Mouse (Mus musculus) embryonic facial prominence, embryonic 10.5 days (tissue): ENCODE results near the gene Napsa. TPM values are rescaled to one million over a fixed set of nuclear protein-coding genes. Genes with fewer than 3 reads are reported as not detected.

ENCODE experiments used
- DNase-seq: peaks from one replicate; pipeline ENCODE4 v3.0.0-alpha.2; 2017; ENCODE audit warnings: low spot score
- H3K27ac ChIP-seq: fragments of 300-500 bp; sonication (generic); replicated peaks from 2 replicates; pipeline ENCODE4 v1.5.1; 2016; ENCODE audit warnings: mild to moderate bottlenecking
- H3K27me3 ChIP-seq: fragments of 300-500 bp; sonication (generic); replicated peaks from 2 replicates; pipeline ENCODE4 v1.6.1; 2016; ENCODE audit warnings: low read depth, mild to moderate bottlenecking; ENCODE audit not compliant: poor library complexity, severe bottlenecking
- H3K36me3 ChIP-seq: fragments of 300-500 bp; sonication (generic); replicated peaks from 2 replicates; pipeline ENCODE4 v1.6.1; 2016; ENCODE audit warnings: mild to moderate bottlenecking, moderate library complexity
- H3K4me1 ChIP-seq: fragments of 300-500 bp; sonication (generic); 2 replicates; pipeline ENCODE4 v1.6.1; 2016
- H3K4me3 ChIP-seq: fragments of 300-500 bp; sonication (generic); 2 replicates; pipeline ENCODE4 v1.5.1; 2016; ENCODE audit warnings: mild to moderate bottlenecking, moderate library complexity
- H3K9me3 ChIP-seq: fragments of 300-500 bp; sonication (generic); 2 replicates; pipeline ENCODE4 v1.6.1; 2016; ENCODE audit warnings: mild to moderate bottlenecking
- WGBS: fragments of 180-500 bp; shearing (Covaris S2); methylation state at CpG from one replicate; pipeline ENCODE4 v1.1.7; 2016; 5-methylcytosine and 5-hydroxymethylcytosine counted together
- microRNA-seq: library from miRNA; unstranded; fragments of <30 nt; microRNA quantifications from one replicate; pipeline ENCODE4, GENCODE M21; 2017
- polyA plus RNA-seq: library from polyadenylated mRNA; unstranded; fragments of >200 nt; fragmentation: Nextera tagmentation; extraction: Ambion mirVana; gene quantifications from 2 replicates; pipeline ENCODE4 v1.2.1, GENCODE M21; 2016

The Napsa gene
- polyA plus RNA-seq, 1 experiment from 2014 or later, result 0.88 TPM

GRCm38 (mm10) chr7:44626966-44627365, 54.8 kb downstream of the Napsa start:
- WGBS, result 86% methylated on average over 13 of the region's 13 CpGs

GRCm38 (mm10) chr7:44628402-44629034, 56.3 kb downstream of the Napsa start:
- DNase-seq, result no peak
- 80% methylated on average over 15 of the region's 15 CpGs for WGBS
- Histone ChIP-seq H3K36me3 (no peaks in the 10 kb centered on the region), H3K27me3 (peaks cover 23% of the 10 kb centered on the region), H3K4me1 (peaks cover 6% of the 10 kb centered on the region), H3K27ac (no peak overlapping the region), H3K4me3 (no peak overlapping the region), H3K9me3 (no peaks in the 10 kb centered on the region)

More at GRCm38 (mm10) chr7:44626966-44627365, 54.8 kb downstream of the Napsa start:
- Histone ChIP-seq H3K27ac (no peak overlapping the region), H3K4me3 (no peak overlapping the region), H3K4me1 (peaks cover 6% of the 10 kb centered on the region), H3K36me3 (no peaks in the 10 kb centered on the region), H3K9me3 (no peaks in the 10 kb centered on the region; the same call in 1 of the 2 replicates), H3K27me3 (0 out of 2 replicates have a peak, but pooled peaks cover 8% of the 10 kb centered on the region)
- no peak for DNase-seq

- no peak for DNase-seq
- Histone ChIP-seq H3K27ac (no peak overlapping the region), H3K9me3 (no peaks in the 10 kb centered on the region), H3K4me3 (no peak overlapping the region), H3K4me1 (no peaks in the 10 kb centered on the region), H3K36me3 (no peaks in the 10 kb centered on the region), H3K27me3 (peaks cover 40% of the 10 kb centered on the region)
- whole genome bisulfite sequencing, result 78% methylated on average over 13 of the region's 13 CpGs
These were observed 58.3 kb downstream of the Napsa start for GRCm38 (mm10) chr7:44630437-44630836.

- no peak overlapping the region for H3K27ac ChIP-seq
- H3K9me3 ChIP-seq, result 0 out of 2 replicates have a peak, but pooled peaks cover 6% of the 10 kb centered on the region
- H3K27me3 ChIP-seq, result peaks cover 60% of the 10 kb centered on the region
- no peak overlapping the region for H3K4me3 ChIP-seq
- WGBS, result 29% methylated on average over 13 of the region's 13 CpGs
- DNase-seq, result no peak
- no peaks in the 10 kb centered on the region for H3K4me1 ChIP-seq
- H3K36me3 ChIP-seq, result no peaks in the 10 kb centered on the region
These were observed 60.5 kb downstream of the Napsa start for GRCm38 (mm10) chr7:44632676-44633075.

- WGBS, result 13% methylated on average over 15 of the region's 15 CpGs
- Histone ChIP-seq H3K27ac (no peak overlapping the region), H3K9me3 (0 out of 2 replicates have a peak, but pooled peaks cover 6% of the 10 kb centered on the region), H3K27me3 (peaks cover 66% of the 10 kb centered on the region), H3K36me3 (no peaks in the 10 kb centered on the region), H3K4me1 (no peaks in the 10 kb centered on the region), H3K4me3 (no peak overlapping the region)
- DNase-seq, result peak; percentile 41
These were observed 61.2 kb downstream of the Napsa start for GRCm38 (mm10) chr7:44633407-44633806.

Small RNA genes within 50 kb of the gene (microRNA-seq; reads per million reads assigned to microRNA genes)
- gene Mir7053, result not detected

Other genes starting within 250 kb of the Napsa start
- 1.8 and 2.4 TPM in 2 replicates for gene Syt3, start 188.3 kb upstream of the Napsa start, polyA plus RNA-seq
- gene 1700008O03Rik, start 186.6 kb upstream of the Napsa start, polyA plus RNA-seq, result 1.1 and 1.9 TPM in 2 replicates
- gene Lrrc4b, start 143.4 kb upstream of the Napsa start, polyA plus RNA-seq, result 0.68 and 1.1 TPM in 2 replicates
- gene Aspdh, start 107.0 kb upstream of the Napsa start, polyA plus RNA-seq, result 0.64 TPM in 1 of 2 replicates, not detected in the other
- gene Josd2, start 104.4 kb upstream of the Napsa start, polyA plus RNA-seq, result 80.3 and 85.1 TPM in 2 replicates
- gene Emc10, start 75.9 kb upstream of the Napsa start, polyA plus RNA-seq, result 82.7 and 85.8 TPM in 2 replicates
- gene Fam71e1, start 75.8 kb upstream of the Napsa start, polyA plus RNA-seq, result 13.5 and 14.4 TPM in 2 replicates
- 0.04 and 0.08 TPM in 2 replicates for gene Mybpc2, start 47.7 kb upstream of the Napsa start, polyA plus RNA-seq
- gene Spib, start 40.3 kb upstream of the Napsa start, polyA plus RNA-seq, result not detected in 2 replicates
- 164 and 171 TPM in 2 replicates for gene Pold1, start 23.5 kb upstream of the Napsa start, polyA plus RNA-seq
- gene Nr1h2, start 18.4 kb upstream of the Napsa start, polyA plus RNA-seq, result 75.0 and 77.6 TPM in 2 replicates
- 0.44 and 0.63 TPM in 2 replicates for gene Kcnc3, start 18.3 kb downstream of the Napsa start, polyA plus RNA-seq
- gene Myh14, start 98.5 kb downstream of the Napsa start, polyA plus RNA-seq, result 2.7 and 4.3 TPM in 2 replicates
- gene Izumo2, start 136.4 kb downstream of the Napsa start, polyA plus RNA-seq, result not detected in 2 replicates
- 37.5 and 39.3 TPM in 2 replicates for gene Vrk3, start 176.0 kb downstream of the Napsa start, polyA plus RNA-seq
- 3.6 and 4.2 TPM in 2 replicates for gene Zfp473, start 178.7 kb downstream of the Napsa start, polyA plus RNA-seq
- 169 and 173 TPM in 2 replicates for gene Nup62, start 243.7 kb downstream of the Napsa start, polyA plus RNA-seq
- 1.0 and 1.5 TPM in 2 replicates for gene Il4i1, start 244.0 kb downstream of the Napsa start, polyA plus RNA-seq
- 3.2 and 3.6 TPM in 2 replicates for gene Atf5, start 244.3 kb downstream of the Napsa start, polyA plus RNA-seq